Mouse (Mus musculus): ENCODE results near the gene Cfap206.
A peak's percentile ranks its signal among the peaks of the same experiment; 100 is the strongest.
"Not testable (repeated sequence)": the region's sequence is repeated elsewhere in the genome, so short reads cannot be mapped to it uniquely, and the experiment has no call there.

The Cfap206 gene

DNA sequence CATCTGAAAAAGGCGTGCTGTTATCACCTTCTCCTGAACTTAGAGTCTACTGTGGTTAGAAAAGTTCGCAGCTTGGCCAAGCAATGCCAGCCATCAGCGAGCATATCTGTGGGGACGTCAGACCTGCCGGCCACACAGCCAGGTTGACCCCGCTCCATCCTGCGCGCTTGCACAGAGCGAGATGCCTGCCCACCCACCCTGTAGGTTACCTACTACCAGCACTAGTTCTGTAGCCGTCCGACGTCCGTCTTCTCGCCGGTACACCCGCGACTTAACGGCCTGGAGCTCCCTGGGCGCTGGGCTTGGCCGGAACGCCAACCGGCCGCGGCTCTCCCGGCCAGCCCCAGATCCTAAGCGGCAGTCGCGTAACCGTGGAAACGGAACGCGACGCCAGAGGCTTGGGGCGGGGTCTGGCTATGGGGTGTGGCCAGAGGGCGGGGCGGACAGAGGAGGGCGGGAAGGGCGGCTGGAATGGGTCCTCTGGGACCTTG, at the start of gene Cfap206:
Cfap206 (minus strand) TSS at position 356 of the 491 bp plus-strand sequence.
- peak; percentile 75 for DNase-seq (ENCODE audit: low spot score)

DNA sequence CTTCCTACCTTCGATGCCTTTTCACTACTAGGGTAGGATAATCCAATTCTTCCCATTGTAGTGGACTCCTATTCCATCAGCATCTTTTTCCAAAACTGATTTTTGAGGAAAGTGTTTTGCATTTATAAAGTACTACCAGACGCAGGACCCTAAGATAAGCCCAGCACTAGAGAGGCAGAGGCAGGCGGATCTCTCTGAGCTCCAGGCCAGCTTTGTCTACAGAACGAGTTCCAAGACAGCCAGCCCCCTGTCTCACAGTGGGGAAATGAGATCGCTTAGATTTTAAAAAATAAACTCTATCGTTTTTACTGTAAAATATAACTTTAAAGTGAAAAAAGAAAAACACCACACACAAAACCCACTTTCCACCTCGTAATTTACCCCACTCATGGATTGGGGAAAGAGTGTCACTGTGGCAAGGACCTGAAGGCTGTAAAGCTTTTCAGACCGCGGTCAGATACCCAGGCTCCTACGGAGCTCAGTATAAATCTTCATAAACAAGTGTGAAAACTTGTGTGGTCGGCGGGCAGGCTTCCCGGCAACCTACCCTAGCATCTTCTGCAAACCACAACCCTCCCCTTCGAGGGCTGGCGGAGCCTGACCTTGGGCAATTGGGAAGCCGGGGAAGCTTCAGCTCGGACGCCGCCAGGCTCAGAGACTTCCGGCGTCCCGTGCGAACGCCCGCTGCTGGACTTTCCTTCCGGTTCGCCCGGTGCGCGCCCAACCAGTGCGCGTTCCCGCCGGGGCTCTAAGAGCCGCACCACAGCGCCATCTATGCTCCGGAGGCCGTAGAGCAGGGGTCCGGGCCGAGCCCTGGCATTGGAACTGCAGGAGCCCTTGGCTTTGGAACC, 47.9 kb upstream of the Cfap206 start, which contains the start of gene Smim8:
Smim8 (minus strand) TSS at position 747 of the 851 bp plus-strand sequence.
- DNase-seq (ENCODE audit: low spot score), result peak; percentile 90

GRCm38 (mm10) chr4:34771652-34772371, 41.8 kb upstream of the Cfap206 start:
- no peak for DNase-seq (ENCODE audit: low spot score)

DNA sequence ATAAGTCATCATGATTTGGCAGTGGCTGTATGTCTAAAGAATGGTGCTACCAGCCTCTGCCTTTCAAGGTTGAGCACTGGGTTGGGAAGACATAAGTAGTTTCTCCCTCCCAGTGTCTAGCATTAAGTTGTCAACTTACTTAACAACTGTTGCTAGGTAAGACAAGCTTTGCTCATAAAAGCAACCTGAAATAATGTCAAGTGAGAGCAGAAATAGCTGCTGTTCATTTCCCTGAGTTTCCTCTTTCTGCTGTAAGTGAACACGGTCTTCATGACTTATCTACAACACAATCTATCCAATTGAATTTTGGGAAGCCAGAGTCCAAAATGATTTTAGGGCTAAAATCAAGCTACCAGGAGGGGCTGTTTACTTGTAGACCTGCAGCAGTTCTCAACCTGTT, 26.2 kb upstream of the Cfap206 start, which contains the start of gene Gm136:
Gm136 (minus strand) TSS at position 101 of the 400 bp plus-strand sequence.
- DNase-seq (ENCODE audit: low spot score), result no peak

GRCm38 (mm10) chr4:34749236-34749635, 19.2 kb upstream of the Cfap206 start:
- no peak for DNase-seq (ENCODE audit: low spot score)

DNA sequence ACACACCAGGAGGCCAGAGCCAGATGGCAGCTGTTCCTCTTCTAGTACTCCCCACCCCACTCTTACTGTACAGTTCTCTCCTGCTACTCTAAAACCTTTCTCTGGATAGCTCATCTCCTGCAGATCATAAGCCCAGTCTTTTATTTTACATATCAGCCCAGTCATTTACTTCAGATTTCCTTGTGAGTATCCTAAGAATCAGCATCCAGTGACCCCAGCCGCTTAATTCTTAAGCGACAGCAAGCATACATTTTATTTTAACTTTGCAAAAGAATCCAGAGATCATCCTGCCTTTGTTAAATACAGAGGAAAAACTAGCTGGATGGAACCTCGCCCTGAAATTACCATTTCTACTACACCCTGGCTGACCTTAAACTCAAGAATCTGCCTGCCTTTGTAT, 4.5 kb upstream of the Cfap206 start:
- no peak for DNase-seq (ENCODE audit: low spot score)

GRCm38 (mm10) chr4:34733415-34733814, 3.4 kb upstream of the Cfap206 start:
- DNase-seq (ENCODE audit: low spot score), result not testable (repeated sequence)

- not testable (repeated sequence) for DNase-seq (ENCODE audit: low spot score)
Measured at GRCm38 (mm10) chr4:34725710-34726109, 4.3 kb downstream of the Cfap206 start.

- no peak for DNase-seq (ENCODE audit: low spot score)
Measured at GRCm38 (mm10) chr4:34724306-34724705, 5.7 kb downstream of the Cfap206 start.

- DNase-seq (ENCODE audit: low spot score), result no peak
Measured at GRCm38 (mm10) chr4:34723186-34723585, 6.8 kb downstream of the Cfap206 start.

- DNase-seq (ENCODE audit: low spot score), result no peak
Measured at GRCm38 (mm10) chr4:34720127-34720895, 9.7 kb downstream of the Cfap206 start.

DNA sequence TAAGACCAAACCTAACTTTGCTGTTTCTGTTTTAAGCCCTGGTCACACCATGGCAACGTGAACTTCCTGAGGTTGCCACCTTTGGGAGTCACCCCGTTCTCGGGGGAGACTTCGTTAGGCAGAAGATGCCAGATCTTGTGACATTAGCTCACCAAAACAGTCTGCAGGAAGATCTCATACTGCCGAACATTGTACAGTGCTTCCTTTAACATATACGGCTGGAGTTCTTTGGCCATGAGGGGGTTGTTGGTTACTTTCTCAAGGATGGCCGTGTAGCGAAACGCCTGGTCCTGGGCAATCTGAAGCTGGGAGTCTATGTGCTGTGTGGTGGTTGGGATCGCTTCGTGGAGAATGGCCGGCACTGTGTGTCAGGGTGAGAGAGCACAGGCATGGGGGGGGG, 10.6 kb downstream of the Cfap206 start:
- no peak for DNase-seq (ENCODE audit: low spot score)

DNA sequence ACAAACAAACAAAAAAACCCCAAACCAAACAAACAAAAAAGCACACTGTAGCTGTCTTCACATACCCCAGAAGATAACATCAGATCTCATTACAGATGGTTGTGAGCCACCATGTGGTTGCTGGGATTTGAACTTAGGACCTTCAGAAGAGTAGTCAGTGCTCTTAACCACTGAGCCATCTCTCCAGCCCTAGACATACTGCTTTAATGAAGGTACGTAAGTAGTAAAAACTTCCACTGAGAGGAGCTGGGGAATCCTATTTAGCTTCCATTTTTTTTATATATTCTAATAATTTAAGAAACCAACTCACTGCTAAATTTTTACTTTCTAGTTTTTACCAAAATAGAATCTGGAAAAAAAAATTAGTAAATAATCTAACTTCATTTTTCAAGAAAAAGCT, 14.9 kb downstream of the Cfap206 start:
- DNase-seq (ENCODE audit: low spot score), result no peak

GRCm38 (mm10) chr4:34708127-34708526, 21.9 kb downstream of the Cfap206 start:
- DNase-seq (ENCODE audit: low spot score), result no peak

DNA sequence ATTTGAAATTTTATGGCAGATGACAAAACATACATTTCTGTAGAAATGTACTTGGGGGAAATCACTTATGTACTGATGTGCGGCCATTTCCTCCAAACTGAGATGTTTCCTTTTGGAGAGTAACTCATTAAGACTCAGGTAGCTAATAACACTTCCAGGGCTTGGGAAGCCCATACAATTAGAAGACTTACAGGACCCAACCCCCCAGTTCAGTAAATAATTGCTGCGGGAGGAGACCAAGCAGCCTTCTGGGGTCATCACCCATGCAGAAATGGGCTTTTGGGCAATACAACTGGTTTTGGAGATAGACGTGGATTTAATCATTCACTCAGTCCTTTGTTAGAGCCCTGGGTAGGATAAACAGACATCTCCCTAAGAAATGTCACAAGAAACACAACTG, 22.8 kb downstream of the Cfap206 start:
- no peak for DNase-seq (ENCODE audit: low spot score)

GRCm38 (mm10) chr4:34703029-34703428, 27.0 kb downstream of the Cfap206 start:
- no peak for DNase-seq (ENCODE audit: low spot score)

DNA sequence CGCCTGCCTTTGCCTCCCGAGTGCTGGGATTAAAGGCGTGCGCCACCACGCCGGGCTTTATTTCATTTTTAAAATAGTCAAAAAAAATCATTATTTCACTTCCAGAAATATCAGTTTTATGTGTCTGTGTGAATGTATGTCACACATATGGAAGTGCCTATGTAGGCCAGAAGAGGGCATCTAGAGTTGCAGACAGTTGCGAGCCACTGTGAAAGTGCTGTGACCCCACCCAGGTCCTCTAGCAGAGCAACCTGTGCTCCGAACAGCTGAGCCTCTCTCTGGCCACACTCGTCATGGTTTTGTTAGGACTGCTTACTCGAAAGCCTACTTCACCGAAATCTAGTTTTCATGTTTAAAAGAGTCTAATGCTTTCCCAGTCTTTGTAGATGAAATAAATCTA, 27.8 kb downstream of the Cfap206 start:
- DNase-seq (ENCODE audit: low spot score), result no peak

- DNase-seq (ENCODE audit: low spot score), result peak; percentile 61
Measured at GRCm38 (mm10) chr4:34701528-34701927, 28.5 kb downstream of the Cfap206 start.

GRCm38 (mm10) chr4:34688021-34688420, 42.0 kb downstream of the Cfap206 start:
- DNase-seq (ENCODE audit: low spot score), result no peak

- DNase-seq (ENCODE audit: low spot score), result peak; percentile 93
Measured at GRCm38 (mm10) chr4:34686874-34687567, 43.0 kb downstream of the Cfap206 start, which contains the start of gene Slc35a1. Slc35a1 (minus strand) TSS chr4:34687438.

- DNase-seq (ENCODE audit: low spot score), result no peak
Measured at GRCm38 (mm10) chr4:34680530-34680929, 49.5 kb downstream of the Cfap206 start.

Data from urinary bladder, postnatal 14 days (tissue).